Mouse (Mus musculus): Measurements from ENCODE around the gene Gm16867. TPM values are rescaled to one million over a fixed set of nuclear protein-coding genes. Genes with fewer than 3 reads are reported as not detected.
"Not testable (repeated sequence)": the region's sequence is repeated elsewhere in the genome, so short reads cannot be mapped to it uniquely, and the experiment has no call there.

The Gm16867 gene
- polyA plus RNA-seq, 1 experiment: 8.1 TPM

DNA sequence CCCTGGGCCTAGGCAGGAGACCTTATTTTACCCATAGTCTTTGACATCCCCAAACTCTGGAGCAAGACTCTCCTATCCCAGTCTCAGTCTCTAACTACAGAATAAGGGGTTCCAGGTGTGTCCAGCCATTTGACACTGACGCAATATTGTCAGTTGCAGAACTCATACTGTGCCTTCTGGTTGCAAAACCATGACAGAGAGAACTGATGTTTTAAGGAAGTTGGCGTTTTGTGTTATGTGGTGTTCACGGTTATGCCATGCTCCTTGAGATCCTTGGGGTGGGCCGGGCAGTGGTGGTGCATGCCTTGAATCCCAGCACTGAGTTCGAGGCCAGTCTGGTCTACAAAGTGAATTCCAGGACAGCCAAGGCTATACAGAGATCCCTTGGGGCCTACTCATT is 45.5 kb downstream of the Gm16867 start:
- not testable (repeated sequence) for H3K4me1 ChIP-seq (ENCODE audit: control insufficient read depth, insufficient read depth, low read length); H3K27ac ChIP-seq (ENCODE audit: control insufficient read depth, insufficient read depth, low read depth, low read length); H3K27me3 ChIP-seq (ENCODE audit: control insufficient read depth, insufficient read depth, low read length); H3K4me3 ChIP-seq (ENCODE audit: control insufficient read depth, low read depth, low read length); H3K36me3 ChIP-seq (ENCODE audit: control insufficient read depth, insufficient read depth, low read length)

DNA sequence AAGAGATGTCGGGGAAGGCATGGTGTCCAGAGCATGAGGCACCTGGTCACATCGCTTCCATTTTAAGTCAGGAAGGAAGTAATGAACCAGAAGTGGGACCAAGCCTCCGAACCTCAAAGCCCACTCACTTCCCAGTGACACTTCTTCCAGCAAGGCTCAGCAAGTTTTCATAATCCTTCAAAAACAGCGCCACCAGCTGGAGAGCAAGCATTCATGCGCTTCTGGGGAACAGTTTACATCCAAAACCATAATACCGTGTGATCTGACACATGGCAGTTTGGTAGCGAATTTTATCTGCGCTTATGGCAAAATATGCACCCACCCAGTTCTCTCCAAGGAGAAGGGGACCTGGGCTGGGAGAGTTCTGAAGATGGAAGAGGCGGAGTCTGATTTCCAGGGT is 48.5 kb downstream of the Gm16867 start:
- H3K27me3 ChIP-seq (ENCODE audit: control insufficient read depth, insufficient read depth, low read length); H3K27ac ChIP-seq (ENCODE audit: control insufficient read depth, insufficient read depth, low read depth, low read length); H3K36me3 ChIP-seq (ENCODE audit: control insufficient read depth, insufficient read depth, low read length); H3K4me1 ChIP-seq (ENCODE audit: control insufficient read depth, insufficient read depth, low read length); H3K4me3 ChIP-seq (ENCODE audit: control insufficient read depth, low read depth, low read length): not testable (repeated sequence)

DNA sequence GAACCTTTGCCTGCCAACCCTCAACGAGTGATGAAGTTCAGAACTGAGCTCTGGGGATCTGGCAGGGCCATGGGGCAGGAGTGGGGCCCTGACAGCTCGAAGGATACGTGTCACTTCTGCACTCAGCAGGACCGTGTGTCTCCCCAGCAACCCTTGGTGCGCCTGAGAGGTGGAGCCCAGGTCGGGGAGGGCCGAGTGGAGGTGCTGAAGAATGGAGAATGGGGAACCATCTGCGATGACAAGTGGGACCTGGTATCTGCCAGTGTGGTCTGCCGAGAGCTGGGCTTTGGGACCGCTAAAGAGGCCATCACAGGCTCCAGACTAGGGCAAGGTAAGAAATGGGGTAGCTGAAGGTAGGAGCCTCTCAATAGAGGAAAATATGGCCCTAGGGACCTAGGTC is 54.3 kb downstream of the Gm16867 start:
- not testable (repeated sequence) for H3K4me3 ChIP-seq (ENCODE audit: control insufficient read depth, low read depth, low read length); H3K27ac ChIP-seq (ENCODE audit: control insufficient read depth, insufficient read depth, low read depth, low read length); H3K36me3 ChIP-seq (ENCODE audit: control insufficient read depth, insufficient read depth, low read length); H3K27me3 ChIP-seq (ENCODE audit: control insufficient read depth, insufficient read depth, low read length); H3K4me1 ChIP-seq (ENCODE audit: control insufficient read depth, insufficient read depth, low read length)

DNA sequence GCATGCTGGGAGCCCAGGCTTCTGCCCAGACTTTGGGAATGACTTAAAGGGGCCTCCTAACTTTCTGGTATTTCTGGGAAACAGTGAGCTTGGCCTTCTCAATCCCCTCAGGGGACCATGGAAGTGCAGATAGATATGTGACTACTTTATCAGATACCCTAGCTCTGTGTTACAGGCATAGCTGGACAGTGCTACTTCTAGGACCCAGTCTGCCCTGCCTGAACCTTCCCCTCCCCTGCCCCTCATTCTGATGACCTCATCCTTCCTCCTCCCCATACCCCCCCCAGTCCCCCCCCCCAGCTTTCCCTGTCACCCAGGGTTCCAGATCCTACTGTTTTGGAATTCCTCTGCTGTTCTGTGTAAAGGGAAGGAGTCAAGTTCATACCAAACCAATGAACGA is 56.2 kb downstream of the Gm16867 start:
- H3K27me3 ChIP-seq (ENCODE audit: control insufficient read depth, insufficient read depth, low read length); H3K4me3 ChIP-seq (ENCODE audit: control insufficient read depth, low read depth, low read length); H3K27ac ChIP-seq (ENCODE audit: control insufficient read depth, insufficient read depth, low read depth, low read length); H3K4me1 ChIP-seq (ENCODE audit: control insufficient read depth, insufficient read depth, low read length); H3K36me3 ChIP-seq (ENCODE audit: control insufficient read depth, insufficient read depth, low read length): not testable (repeated sequence)

GRCm38 (mm10) chr14:69443092-69443692 is 60.0 kb downstream of the Gm16867 start:
- not testable (repeated sequence) for H3K27ac ChIP-seq (ENCODE audit: control insufficient read depth, insufficient read depth, low read depth, low read length); H3K36me3 ChIP-seq (ENCODE audit: control insufficient read depth, insufficient read depth, low read length)

DNA sequence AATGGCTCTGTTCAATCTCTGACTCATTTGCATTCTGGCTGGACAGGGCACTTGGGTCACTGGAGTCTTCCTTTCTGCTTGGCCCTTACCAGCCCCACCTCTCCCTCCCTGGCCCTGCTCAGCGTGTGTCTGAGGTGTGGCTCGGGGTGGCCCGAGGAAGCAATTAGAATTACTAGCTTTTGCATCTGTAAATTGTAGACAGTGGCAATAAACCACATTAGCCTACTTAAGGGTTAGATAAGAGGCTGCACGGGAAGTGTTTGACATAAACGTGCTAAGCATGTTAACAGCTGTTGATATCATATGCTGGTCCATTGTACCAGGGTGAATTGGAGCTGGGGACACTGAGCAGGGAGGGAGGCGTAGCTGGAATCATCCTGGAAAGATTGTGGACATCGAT is 62.2 kb downstream of the Gm16867 start:
- H3K4me3 ChIP-seq (ENCODE audit: control insufficient read depth, low read depth, low read length): not testable (repeated sequence)

More at GRCm38 (mm10) chr14:69443092-69443692, 60.0 kb downstream of the Gm16867 start:
- H3K4me1 ChIP-seq (ENCODE audit: control insufficient read depth, insufficient read depth, low read length); H3K27me3 ChIP-seq (ENCODE audit: control insufficient read depth, insufficient read depth, low read length); H3K4me3 ChIP-seq (ENCODE audit: control insufficient read depth, low read depth, low read length): not testable (repeated sequence)

GRCm38 (mm10) chr14:69438678-69439214 is 64.4 kb downstream of the Gm16867 start:
- not testable (repeated sequence) for H3K4me1 ChIP-seq (ENCODE audit: control insufficient read depth, insufficient read depth, low read length); H3K36me3 ChIP-seq (ENCODE audit: control insufficient read depth, insufficient read depth, low read length); H3K27me3 ChIP-seq (ENCODE audit: control insufficient read depth, insufficient read depth, low read length); H3K27ac ChIP-seq (ENCODE audit: control insufficient read depth, insufficient read depth, low read depth, low read length); H3K4me3 ChIP-seq (ENCODE audit: control insufficient read depth, low read depth, low read length)

More for the DNA sequence above, 62.2 kb downstream of the Gm16867 start:
- not testable (repeated sequence) for H3K4me1 ChIP-seq (ENCODE audit: control insufficient read depth, insufficient read depth, low read length); H3K27ac ChIP-seq (ENCODE audit: control insufficient read depth, insufficient read depth, low read depth, low read length); H3K27me3 ChIP-seq (ENCODE audit: control insufficient read depth, insufficient read depth, low read length); H3K36me3 ChIP-seq (ENCODE audit: control insufficient read depth, insufficient read depth, low read length)

DNA sequence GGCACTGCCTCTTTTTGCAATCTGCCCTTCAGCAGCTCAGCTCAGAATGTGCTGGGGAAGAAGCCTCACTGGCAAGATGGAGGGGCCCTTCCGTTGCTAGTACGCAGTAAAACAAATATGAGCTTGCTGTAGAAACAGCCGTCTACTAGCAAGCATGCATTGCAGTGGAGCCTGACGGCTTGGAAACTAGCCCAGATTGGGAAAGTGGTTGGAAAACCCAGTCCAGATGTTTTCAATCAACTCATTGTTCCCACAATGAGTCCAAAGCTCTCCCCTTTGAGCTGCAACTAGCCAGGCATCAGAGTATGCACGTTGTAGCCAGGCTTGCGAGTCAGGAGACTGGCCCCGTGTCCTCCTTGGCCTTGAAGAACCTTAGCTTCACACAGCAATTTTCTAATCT is 82.2 kb downstream of the Gm16867 start:
- not testable (repeated sequence) for H3K4me3 ChIP-seq (ENCODE audit: control insufficient read depth, low read depth, low read length)

DNA sequence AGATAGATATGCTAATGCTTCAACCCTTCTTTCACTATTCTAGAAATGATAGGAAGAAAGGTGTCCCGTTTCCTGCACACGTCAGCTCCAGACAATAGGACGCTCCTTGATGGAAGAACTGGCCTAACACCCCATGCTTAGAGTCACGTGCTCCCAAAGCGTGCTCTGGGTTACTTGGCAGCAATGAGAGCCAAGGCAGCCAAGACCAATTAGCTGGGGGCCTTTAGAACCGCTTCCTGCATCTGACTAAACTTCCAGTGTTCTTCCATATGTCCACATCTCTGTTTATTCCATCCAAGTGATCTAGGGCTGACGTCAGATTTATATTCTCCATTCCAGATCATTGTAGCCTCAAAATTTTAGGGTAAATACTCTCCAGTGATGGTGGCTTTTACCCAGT is 85.6 kb downstream of the Gm16867 start:
- not testable (repeated sequence) for H3K4me1 ChIP-seq (ENCODE audit: control insufficient read depth, insufficient read depth, low read length); H3K36me3 ChIP-seq (ENCODE audit: control insufficient read depth, insufficient read depth, low read length); H3K27me3 ChIP-seq (ENCODE audit: control insufficient read depth, insufficient read depth, low read length); H3K27ac ChIP-seq (ENCODE audit: control insufficient read depth, insufficient read depth, low read depth, low read length); H3K4me3 ChIP-seq (ENCODE audit: control insufficient read depth, low read depth, low read length)

More for the DNA sequence above, 82.2 kb downstream of the Gm16867 start:
- not testable (repeated sequence) for H3K27me3 ChIP-seq (ENCODE audit: control insufficient read depth, insufficient read depth, low read length); H3K36me3 ChIP-seq (ENCODE audit: control insufficient read depth, insufficient read depth, low read length); H3K4me1 ChIP-seq (ENCODE audit: control insufficient read depth, insufficient read depth, low read length); H3K27ac ChIP-seq (ENCODE audit: control insufficient read depth, insufficient read depth, low read depth, low read length)

Other genes with a start within 250 kb of the Gm16867 start
- gene Synb, start 209.1 kb downstream of the Gm16867 start, polyA plus RNA-seq (2012; rRNA removed): 0.04 and 0.12 TPM in 2 replicates
- 0.56 and 0.85 TPM in 2 replicates for gene Gm27179, start 9.2 kb upstream of the Gm16867 start, polyA plus RNA-seq (2012; rRNA removed)
- gene Entpd4b, start 52.1 kb upstream of the Gm16867 start, polyA plus RNA-seq (2012; rRNA removed): 41.9 and 59.4 TPM in 2 replicates

All from testis, adult 2 months (tissue).